Mouse (Mus musculus) hindbrain, embryonic 12.5 days (tissue): Measurements from ENCODE around the gene Rhobtb1. TPM values are rescaled to one million over a fixed set of nuclear protein-coding genes. Genes with fewer than 3 reads are reported as not detected.

Experiments
- ATAC-seq: fragments of 200-750 bp; cut with Nextera tagmentation; 2 replicates; pipeline ENCODE4 v1.8.0; 2017; ENCODE audit warnings: moderate TSS enrichment; ENCODE audit not compliant: low FRiP score
- H3K27ac ChIP-seq: fragments of 300-500 bp; sonication (generic); 2 replicates; pipeline ENCODE4 v1.5.1; 2016; ENCODE audit warnings: mild to moderate bottlenecking
- H3K27me3 ChIP-seq: fragments of 300-500 bp; sonication (generic); 2 replicates; pipeline ENCODE4 v1.6.1; 2016; ENCODE audit warnings: mild to moderate bottlenecking
- H3K36me3 ChIP-seq: fragments of 300-500 bp; sonication (generic); 2 replicates; pipeline ENCODE4 v1.6.1; 2016; ENCODE audit warnings: mild to moderate bottlenecking
- H3K4me1 ChIP-seq: fragments of 300-500 bp; sonication (generic); 2 replicates; pipeline ENCODE4 v1.6.1; 2016
- H3K4me2 ChIP-seq: fragments of 300-500 bp; sonication (generic); replicated peaks from 2 replicates; pipeline ENCODE4 v1.6.1; 2016; ENCODE audit warnings: mild to moderate bottlenecking
- H3K4me3 ChIP-seq: fragments of 300-500 bp; sonication (generic); 2 replicates; pipeline ENCODE4 v1.5.1; 2016; ENCODE audit warnings: mild to moderate bottlenecking
- H3K9ac ChIP-seq: fragments of 300-500 bp; sonication (generic); 2 replicates; pipeline ENCODE4 v1.6.1; 2016; ENCODE audit warnings: mild to moderate bottlenecking, moderate library complexity
- H3K9me3 ChIP-seq: fragments of 300-500 bp; sonication (generic); replicated peaks from 2 replicates; pipeline ENCODE4 v1.6.1; 2016; ENCODE audit warnings: mild to moderate bottlenecking
- WGBS: fragments of 180-500 bp; shearing (Covaris S2); methylation state at CpG from one replicate; pipeline ENCODE4 v1.1.7; 2016; 5-methylcytosine and 5-hydroxymethylcytosine counted together
- polyA plus RNA-seq: library from polyadenylated mRNA; unstranded; fragments of >200 nt; fragmentation: Nextera tagmentation; extraction: Ambion mirVana; gene quantifications from 2 replicates; pipeline ENCODE4 v1.2.1, GENCODE M21; 2016

The Rhobtb1 gene
- polyA plus RNA-seq, 1 experiment from 2014 or later, result 23.5 TPM

- peaks cover 9% of the 10 kb centered on the region; the same call in 1 of the 2 replicates for H3K36me3 ChIP-seq
- H3K27me3 ChIP-seq, result no peaks in the 10 kb centered on the region
- peaks cover 20% of the 10 kb centered on the region for H3K4me1 ChIP-seq
- 77% methylated on average over 5 of the region's 5 CpGs for WGBS
- no peak for ATAC-seq
- peak overlapping the region; percentile 48; the same call in 1 of the 2 replicates for H3K27ac ChIP-seq
- no peak overlapping the region for H3K4me3 ChIP-seq
- no peak overlapping the region for H3K9ac ChIP-seq
- H3K4me2 ChIP-seq, result no peak overlapping the region
- no peaks in the 10 kb centered on the region for H3K9me3 ChIP-seq
These were observed 102.4 kb downstream of the Rhobtb1 start for GRCm38 (mm10) chr10:69253686-69254080.

DNA sequence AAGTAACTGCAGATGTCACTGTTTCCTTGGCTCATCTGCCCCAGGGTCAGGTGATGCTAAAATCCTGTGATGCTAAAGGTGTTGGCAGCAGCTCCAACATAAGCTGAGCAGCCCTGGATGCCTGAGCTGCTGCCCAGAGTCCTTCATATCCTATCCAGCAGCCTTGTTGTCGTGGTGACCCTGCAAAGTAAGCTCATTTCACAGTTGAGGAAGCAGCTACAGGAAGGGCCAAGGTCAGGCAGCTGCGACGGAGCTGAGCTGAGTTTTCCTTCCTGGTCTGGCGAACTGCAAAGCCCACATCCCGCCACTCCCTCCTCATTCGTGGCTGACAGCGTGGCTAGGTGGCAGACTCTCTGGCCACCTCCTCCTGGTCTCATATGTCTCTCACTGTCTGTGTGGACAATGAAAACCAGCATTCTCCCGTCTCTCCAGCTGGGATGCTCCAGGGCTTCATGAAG, 103.2 kb downstream of the Rhobtb1 start:
- H3K27ac ChIP-seq, result peak overlapping the region; percentile 60; the same call in 1 of the 2 replicates
- H3K4me1 ChIP-seq, result peaks cover 20% of the 10 kb centered on the region
- H3K9ac ChIP-seq, result no peak overlapping the region
- no peak overlapping the region for H3K4me2 ChIP-seq
- no peaks in the 10 kb centered on the region for H3K9me3 ChIP-seq
- H3K4me3 ChIP-seq, result no peak overlapping the region
- H3K27me3 ChIP-seq, result no peaks in the 10 kb centered on the region
- 16% methylated on average over 8 of the region's 8 CpGs for WGBS
- ATAC-seq, result peak; percentile 57
- peaks cover 8% of the 10 kb centered on the region; the same call in 1 of the 2 replicates for H3K36me3 ChIP-seq

GRCm38 (mm10) chr10:69255594-69255993, 104.4 kb downstream of the Rhobtb1 start:
- Histone ChIP-seq H3K9me3 (no peaks in the 10 kb centered on the region), H3K36me3 (peaks cover 8% of the 10 kb centered on the region; the same call in 1 of the 2 replicates), H3K27me3 (no peaks in the 10 kb centered on the region), H3K9ac (no peak overlapping the region), H3K4me3 (no peak overlapping the region), H3K4me2 (no peak overlapping the region), H3K27ac (no peak overlapping the region), H3K4me1 (peaks cover 20% of the 10 kb centered on the region)
- no peak for ATAC-seq
- WGBS, result 62% methylated on average over 5 of the region's 5 CpGs

- no peak overlapping the region for H3K27ac ChIP-seq
- H3K27me3 ChIP-seq, result no peaks in the 10 kb centered on the region
- no peak for ATAC-seq
- H3K4me3 ChIP-seq, result no peak overlapping the region
- peaks cover 20% of the 10 kb centered on the region for H3K4me1 ChIP-seq
- H3K4me2 ChIP-seq, result no peak overlapping the region
- 0 out of 2 replicates have a peak, but pooled peaks cover 8% of the 10 kb centered on the region for H3K36me3 ChIP-seq
- WGBS, result 79% methylated on average over 6 of the region's 6 CpGs
- H3K9me3 ChIP-seq, result no peaks in the 10 kb centered on the region
- H3K9ac ChIP-seq, result no peak overlapping the region
These were observed 106.4 kb downstream of the Rhobtb1 start for GRCm38 (mm10) chr10:69257592-69258133.

DNA sequence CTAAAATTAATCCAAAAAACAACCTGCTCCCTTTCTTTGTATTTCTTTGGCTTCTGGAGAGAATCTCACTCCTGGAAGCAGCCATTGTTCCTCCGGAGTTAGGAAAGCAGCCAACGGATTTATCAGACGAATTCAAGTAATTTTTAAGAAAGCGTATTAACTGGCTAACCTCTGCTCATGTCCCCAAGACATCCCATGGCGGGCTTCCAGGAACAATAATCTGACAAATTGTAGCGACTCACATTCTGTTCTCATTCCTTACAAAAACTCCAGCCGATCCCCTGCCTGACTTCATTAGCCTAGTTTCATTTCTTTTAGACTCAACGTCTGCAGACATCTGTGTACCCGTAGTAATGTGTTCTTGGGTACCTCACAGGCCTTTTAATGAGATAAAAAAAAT, 107.4 kb downstream of the Rhobtb1 start:
- Histone ChIP-seq H3K9me3 (no peaks in the 10 kb centered on the region), H3K27ac (no peak overlapping the region), H3K9ac (no peak overlapping the region), H3K36me3 (0 out of 2 replicates have a peak, but pooled peaks cover 8% of the 10 kb centered on the region), H3K4me3 (no peak overlapping the region), H3K27me3 (no peaks in the 10 kb centered on the region), H3K4me1 (peaks cover 14% of the 10 kb centered on the region), H3K4me2 (no peak overlapping the region)
- 81% methylated on average over 9 of the region's 9 CpGs for WGBS
- ATAC-seq, result no peak

- 80% methylated on average over 2 of the region's 2 CpGs for WGBS
- Histone ChIP-seq H3K27ac (no peak overlapping the region), H3K36me3 (0 out of 2 replicates have a peak, but pooled peaks cover 8% of the 10 kb centered on the region), H3K9me3 (no peaks in the 10 kb centered on the region), H3K9ac (no peak overlapping the region), H3K4me3 (no peak overlapping the region), H3K27me3 (no peaks in the 10 kb centered on the region), H3K4me1 (peaks cover 8% of the 10 kb centered on the region), H3K4me2 (no peak overlapping the region)
- no peak for ATAC-seq
These were observed 107.9 kb downstream of the Rhobtb1 start for GRCm38 (mm10) chr10:69259161-69259560.

GRCm38 (mm10) chr10:69259929-69260328, 108.7 kb downstream of the Rhobtb1 start:
- Histone ChIP-seq H3K27me3 (no peaks in the 10 kb centered on the region), H3K4me1 (peaks cover 2% of the 10 kb centered on the region; the same call in 1 of the 2 replicates), H3K4me3 (no peak overlapping the region), H3K9me3 (no peaks in the 10 kb centered on the region), H3K36me3 (0 out of 2 replicates have a peak, but pooled peaks cover 8% of the 10 kb centered on the region), H3K9ac (no peak overlapping the region), H3K4me2 (no peak overlapping the region), H3K27ac (no peak overlapping the region)
- ATAC-seq, result no peak
- WGBS, result 91% methylated on average over 8 of the region's 8 CpGs

- Histone ChIP-seq H3K4me3 (no peak overlapping the region), H3K27ac (no peak overlapping the region), H3K9me3 (no peaks in the 10 kb centered on the region), H3K4me2 (no peak overlapping the region), H3K9ac (no peak overlapping the region), H3K36me3 (0 out of 2 replicates have a peak, but pooled peaks cover 8% of the 10 kb centered on the region), H3K4me1 (peaks cover 2% of the 10 kb centered on the region; the same call in 1 of the 2 replicates), H3K27me3 (no peaks in the 10 kb centered on the region)
- ATAC-seq, result no peak
- 82% methylated on average over 14 of the region's 14 CpGs for WGBS
These were observed 111.9 kb downstream of the Rhobtb1 start for GRCm38 (mm10) chr10:69262918-69263822.

- peaks cover 2% of the 10 kb centered on the region; the same call in 1 of the 2 replicates for H3K4me1 ChIP-seq
These were observed 112.7 kb downstream of the Rhobtb1 start for GRCm38 (mm10) chr10:69263906-69264305.

GRCm38 (mm10) chr10:69265421-69265820, 114.2 kb downstream of the Rhobtb1 start:
- no peak for ATAC-seq
- no peak overlapping the region for H3K4me3 ChIP-seq
- H3K27me3 ChIP-seq, result no peaks in the 10 kb centered on the region
- peaks cover 11% of the 10 kb centered on the region for H3K36me3 ChIP-seq
- no peaks in the 10 kb centered on the region for H3K9me3 ChIP-seq
- H3K9ac ChIP-seq, result no peak overlapping the region
- H3K4me1 ChIP-seq, result peaks cover 2% of the 10 kb centered on the region; the same call in 1 of the 2 replicates
- no peak overlapping the region for H3K27ac ChIP-seq
- H3K4me2 ChIP-seq, result no peak overlapping the region
- 94% methylated on average over 15 of the region's 15 CpGs for WGBS

More at GRCm38 (mm10) chr10:69263906-69264305, 112.7 kb downstream of the Rhobtb1 start:
- no peak for ATAC-seq
- Histone ChIP-seq H3K9me3 (no peaks in the 10 kb centered on the region), H3K9ac (no peak overlapping the region), H3K36me3 (0 out of 2 replicates have a peak, but pooled peaks cover 8% of the 10 kb centered on the region), H3K27ac (peak overlapping the region; percentile 35; the same call in 1 of the 2 replicates), H3K27me3 (no peaks in the 10 kb centered on the region), H3K4me2 (no peak overlapping the region), H3K4me3 (no peak overlapping the region)
- WGBS, result 83% methylated on average over 2 of the region's 2 CpGs

DNA sequence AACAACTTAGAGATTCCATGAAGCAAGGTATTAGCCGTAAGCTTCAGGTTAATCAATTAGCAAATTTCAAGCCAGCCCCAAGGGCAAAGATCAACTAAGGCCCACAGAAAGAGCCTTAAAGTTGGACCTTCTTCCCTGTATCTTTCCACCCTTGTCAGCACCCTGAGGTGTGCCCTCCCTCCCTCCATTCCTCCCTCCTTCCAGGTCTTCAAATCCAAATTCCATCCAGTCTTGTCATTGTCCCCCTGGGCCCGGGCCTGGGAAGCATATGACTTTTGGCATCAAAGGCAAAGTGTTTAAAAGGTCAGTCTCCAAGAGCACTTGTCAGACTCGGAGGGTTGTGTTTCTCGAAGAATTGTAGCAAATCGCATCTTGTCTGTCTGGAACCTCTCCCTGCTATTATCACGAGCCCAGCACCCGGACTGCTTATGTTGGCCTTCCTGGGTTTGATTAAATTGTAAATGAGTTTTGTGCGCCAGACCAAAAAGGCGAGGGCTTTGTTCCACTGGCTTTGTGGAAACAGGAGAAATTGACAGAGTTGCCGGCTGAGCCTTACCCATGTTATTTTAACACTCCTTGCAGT, 116.9 kb downstream of the Rhobtb1 start:
- no peak for ATAC-seq
- Histone ChIP-seq H3K36me3 (peaks cover 26% of the 10 kb centered on the region), H3K27ac (0 out of 2 replicates have a peak overlapping the region, but pooled peaks have one; percentile 9), H3K9ac (no peak overlapping the region), H3K4me2 (no peak overlapping the region), H3K9me3 (no peaks in the 10 kb centered on the region), H3K4me1 (peaks cover 2% of the 10 kb centered on the region; the same call in 1 of the 2 replicates), H3K27me3 (no peaks in the 10 kb centered on the region), H3K4me3 (no peak overlapping the region)
- WGBS, result 37% methylated on average over 10 of the region's 10 CpGs

GRCm38 (mm10) chr10:69271436-69271835, 120.2 kb downstream of the Rhobtb1 start:
- ATAC-seq, result no peak
- Histone ChIP-seq H3K27me3 (no peaks in the 10 kb centered on the region), H3K36me3 (peaks cover 27% of the 10 kb centered on the region), H3K4me2 (no peak overlapping the region), H3K9ac (no peak overlapping the region), H3K9me3 (no peaks in the 10 kb centered on the region), H3K27ac (no peak overlapping the region), H3K4me3 (no peak overlapping the region), H3K4me1 (no peaks in the 10 kb centered on the region)
- 65% methylated on average over 10 of the region's 10 CpGs for WGBS
